Mouse (Mus musculus) MEL (cell line): Measurements from ENCODE around the gene Pfpl. TPM values are rescaled to one million over a fixed set of nuclear protein-coding genes. Genes with fewer than 3 reads are reported as not detected.

Experiments
- DNase-seq: peaks from one replicate; pipeline ENCODE4 v3.0.0; 2011; ENCODE audit warnings: low read depth, low spot score
- H3K27ac ChIP-seq: 2 replicates; pipeline ENCODE4 v1.5.1; 2012; ENCODE audit warnings: low read depth, mild to moderate bottlenecking, control low read depth, low read length, moderate library complexity; ENCODE audit not compliant: control insufficient read depth
- H3K27me3 ChIP-seq, 2 experiments: fragments of 150-350 bp in 1 of 2; sonication (generic) in 1 of 2; 2 replicates each; pipeline ENCODE4 v1.6.1; 2012; ENCODE audit warnings: low read length in 2 of 2, mild to moderate bottlenecking in 2 of 2, improper control_type of control experiment in 1 of 2, moderate library complexity in 1 of 2; ENCODE audit not compliant: insufficient read depth in 2 of 2, control insufficient read depth in 1 of 2
- H3K36me3 ChIP-seq, 2 experiments: 2 replicates each; pipeline ENCODE4 v1.6.1; 2012 to 2014; ENCODE audit warnings: low read length in 2 of 2, improper control_type of control experiment in 1 of 2, inconsistent platforms in 1 of 2, mild to moderate bottlenecking in 1 of 2; ENCODE audit not compliant: insufficient read depth in 2 of 2, control insufficient read depth in 1 of 2
- H3K4me1 ChIP-seq, 2 experiments: fragments of 150-350 bp in 1 of 2; sonication (generic) in 1 of 2; 2 replicates each; pipeline ENCODE4 v1.6.1; 2012; ENCODE audit warnings: low read length in 2 of 2, improper control_type of control experiment in 1 of 2, mild to moderate bottlenecking in 1 of 2; ENCODE audit not compliant: insufficient read depth in 2 of 2, control insufficient read depth in 1 of 2
- H3K4me3 ChIP-seq, 2 experiments: fragments of 150-350 bp in 1 of 2; sonication (generic) in 1 of 2; 2 replicates each; pipeline ENCODE4 v1.5.1; 2012; ENCODE audit warnings: low read depth in 2 of 2, low read length in 2 of 2, mild to moderate bottlenecking in 2 of 2, moderate library complexity in 2 of 2, control low read depth in 1 of 2, improper control_type of control experiment in 1 of 2; ENCODE audit not compliant: control insufficient read depth in 1 of 2, insufficient read depth in 1 of 2
- H3K79me2 ChIP-seq: 2 replicates; pipeline ENCODE4 v1.6.1; 2012; ENCODE audit warnings: mild to moderate bottlenecking, low read length, moderate library complexity; ENCODE audit not compliant: control insufficient read depth, poor library complexity, insufficient read depth
- H3K9ac ChIP-seq: 2 replicates; pipeline ENCODE4 v1.6.1; 2012; ENCODE audit warnings: low read depth, mild to moderate bottlenecking, control low read depth, low read length, moderate library complexity; ENCODE audit not compliant: control insufficient read depth, poor library complexity, severe bottlenecking
- H3K9me3 ChIP-seq: fragments of 150-350 bp; sonication (generic); replicated peaks from 2 replicates; pipeline ENCODE4 v1.6.1; 2012; ENCODE audit warnings: mild to moderate bottlenecking, low read length, improper control_type of control experiment, moderate library complexity; ENCODE audit not compliant: insufficient read depth
- BHLHE40 ChIP-seq: IDR thresholded peaks from 2 replicates; pipeline ENCODE4 v1.6.1; 2012; ENCODE audit warnings: low read depth, mild to moderate bottlenecking, inconsistent platforms, low read length, improper control_type of control experiment, borderline replicate concordance
- CHD2 ChIP-seq: IDR thresholded peaks from 2 replicates; pipeline ENCODE4 v1.6.1; 2011; ENCODE audit warnings: low read length, improper control_type of control experiment
- E2F4 ChIP-seq: IDR thresholded peaks from 2 replicates; pipeline ENCODE4 v1.6.1; 2011; ENCODE audit warnings: low read depth, low read length, improper control_type of control experiment, borderline replicate concordance
- ETS1 ChIP-seq: IDR thresholded peaks from 2 replicates; pipeline ENCODE4 v1.6.1; 2012; ENCODE audit warnings: low read depth, mild to moderate bottlenecking, inconsistent platforms, low read length, improper control_type of control experiment, moderate library complexity
- RCOR1 ChIP-seq: IDR thresholded peaks from 2 replicates; pipeline ENCODE4 v1.6.1; 2012; ENCODE audit warnings: low read depth, mild to moderate bottlenecking, inconsistent platforms, low read length, improper control_type of control experiment
- SIN3A ChIP-seq: IDR thresholded peaks from 2 replicates; pipeline ENCODE4 v1.6.1; 2012; ENCODE audit warnings: low read length, improper control_type of control experiment, inconsistent platforms
- SMC3 ChIP-seq: IDR thresholded peaks from 2 replicates; pipeline ENCODE4 v1.6.1; 2011; ENCODE audit warnings: low read depth, low read length, improper control_type of control experiment
- TAL1 ChIP-seq: IDR thresholded peaks from 2 replicates; pipeline ENCODE4 v1.6.1; 2012; ENCODE audit warnings: mild to moderate bottlenecking, inconsistent platforms, low read length, moderate library complexity, mixed read lengths
- TCF12 ChIP-seq: IDR thresholded peaks from 2 replicates; pipeline ENCODE4 v1.6.1; 2014; ENCODE audit warnings: low read depth, mild to moderate bottlenecking, inconsistent platforms, low read length, improper control_type of control experiment, moderate library complexity
- USF1 ChIP-seq: IDR thresholded peaks from 2 replicates; pipeline ENCODE4 v1.6.1; 2014; ENCODE audit warnings: low read depth, mild to moderate bottlenecking, inconsistent platforms, low read length, improper control_type of control experiment, moderate library complexity
- ZC3H11A ChIP-seq: IDR thresholded peaks from 2 replicates; pipeline ENCODE4 v1.6.1; 2012; ENCODE audit warnings: low read depth, mild to moderate bottlenecking, inconsistent platforms, low read length, improper control_type of control experiment
- ZKSCAN1 ChIP-seq: IDR thresholded peaks from 2 replicates; pipeline ENCODE4 v1.6.1; 2012; ENCODE audit warnings: low read depth, mild to moderate bottlenecking, inconsistent platforms, low read length, improper control_type of control experiment, moderate library complexity
- ZNF384 ChIP-seq: IDR thresholded peaks from 2 replicates; pipeline ENCODE4 v1.6.1; 2012; ENCODE audit warnings: low read depth, mild to moderate bottlenecking, inconsistent platforms, low read length, improper control_type of control experiment
- polyA plus RNA-seq, 2 experiments: library from polyadenylated mRNA; stranded (reverse) in 1 of 2; unstranded in 1 of 2; fragments of >175 nt in 1 of 2; fragments of >200 nt in 1 of 2; gene quantifications; 2 replicates each; pipeline versions ENCODE4 v1.2.1 to v1.2.4; 2012; ENCODE audit warnings: low replicate concordance in 2 of 2, low read depth in 1 of 2; ENCODE audit not compliant: insufficient read length in 2 of 2, insufficient read depth in 1 of 2, missing spikeins in 1 of 2
- total RNA-seq: library from RNA; depleted of rRNA; stranded (reverse); fragments of 300-350 nt; gene quantifications from 2 replicates; pipeline ENCODE4 v1.2.3, GENCODE M21; 2012; rRNA removed

The Pfpl gene
- total RNA-seq (not detected in 2 replicates), polyA plus RNA-seq (not detected)

DNA sequence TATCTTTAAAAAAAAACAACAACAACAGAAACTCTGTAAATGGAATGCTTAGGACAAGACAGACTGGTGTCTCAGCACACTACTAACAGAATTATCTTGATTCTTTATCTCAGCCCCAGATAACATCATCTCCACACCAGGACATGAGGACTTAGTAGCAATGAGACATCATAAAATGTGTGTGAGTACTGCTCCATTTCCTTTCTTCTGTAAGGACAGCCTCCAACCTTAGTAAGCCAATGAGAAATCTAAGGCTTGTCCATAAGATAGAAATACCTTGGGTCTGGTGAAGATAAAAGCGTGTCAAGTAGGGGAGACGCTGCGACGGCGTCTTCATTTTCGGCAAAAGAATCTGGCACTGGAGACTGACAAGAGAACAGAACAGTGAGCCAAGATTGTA, at the start of gene Pfpl:
Pfpl (plus strand) TSS at position 301 of the 400 bp plus-strand sequence.
- no peaks in the 10 kb centered on the region for H3K9me3 ChIP-seq
- no peak for TF ChIP-seq BHLHE40
- no peak for TF ChIP-seq TCF12
- no peak for TF ChIP-seq ZNF384
- no peak for TF ChIP-seq E2F4
- TF ChIP-seq USF1, result no peak
- TF ChIP-seq ETS1, result no peak
- no peak for TF ChIP-seq TAL1
- TF ChIP-seq SMC3, result no peak
- no peak for TF ChIP-seq SIN3A
- H3K9ac ChIP-seq, result no peak within 1 kb of the TSS
- H3K79me2 ChIP-seq, result no peaks in the 10 kb centered on the region
- no peaks in the 10 kb centered on the region for H3K4me1 ChIP-seq
- peaks cover 0 to 1% of the 10 kb centered on the region in 2 experiments; a peak in 1 of 4 replicates for H3K27me3 ChIP-seq
- no peak within 1 kb of the TSS for H3K27ac ChIP-seq
- no peak within 1 kb of the TSS for H3K4me3 ChIP-seq
- no peaks in the 10 kb centered on the region for H3K36me3 ChIP-seq
- DNase-seq, result no peak

DNA sequence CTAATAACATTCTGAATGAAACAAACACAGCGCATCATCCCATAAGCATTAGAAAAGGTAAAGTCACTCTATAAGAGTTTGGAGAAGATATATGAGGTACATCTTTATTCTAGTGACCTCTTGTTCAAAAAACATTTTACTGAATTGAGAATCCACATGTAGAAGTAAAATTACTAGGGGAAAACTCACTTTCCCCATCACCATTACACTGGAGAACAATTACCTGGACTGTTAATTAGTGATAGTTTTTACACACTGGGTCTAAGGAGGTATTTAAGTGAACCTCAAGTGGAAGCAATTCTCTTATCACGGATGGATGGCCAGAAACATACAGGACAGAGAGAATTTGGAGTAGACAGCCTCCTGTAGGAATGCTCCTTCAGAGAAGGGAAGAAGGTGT, 40.7 kb upstream of the Pfpl start, which contains the start of gene Olfr1440:
Olfr1440 (plus strand) TSS at position 301 of the 400 bp plus-strand sequence.
- no peaks in the 10 kb centered on the region for H3K9me3 ChIP-seq
- H3K27ac ChIP-seq, result no peak within 1 kb of the TSS
- no peak within 1 kb of the TSS for H3K4me3 ChIP-seq
- H3K4me1 ChIP-seq, result no peaks in the 10 kb centered on the region
- H3K36me3 ChIP-seq, result no peaks in the 10 kb centered on the region
- TF ChIP-seq ZC3H11A (no peak), RCOR1 (no peak)
- H3K9ac ChIP-seq, result no peak within 1 kb of the TSS
- DNase-seq, result no peak
- no peaks in the 10 kb centered on the region for H3K27me3 ChIP-seq
- H3K79me2 ChIP-seq, result no peaks in the 10 kb centered on the region

GRCm38 (mm10) chr19:12413737-12414136, 14.0 kb upstream of the Pfpl start:
- H3K4me1 ChIP-seq, result no peaks in the 10 kb centered on the region
- no peak for DNase-seq
- TF ChIP-seq USF1 (no peak), ZKSCAN1 (no peak), CHD2 (no peak)
- H3K9me3 ChIP-seq, result no peaks in the 10 kb centered on the region
- no peak overlapping the region for H3K9ac ChIP-seq
- H3K27ac ChIP-seq, result no peak overlapping the region
- no peaks in the 10 kb centered on the region for H3K79me2 ChIP-seq
- H3K4me3 ChIP-seq, result no peak overlapping the region
- H3K36me3 ChIP-seq, result no peaks in the 10 kb centered on the region
- H3K27me3 ChIP-seq, result no peaks in the 10 kb centered on the region
